Mouse (Mus musculus): Measurements from ENCODE around the gene Cd33.

Cd33 gene

DNA sequence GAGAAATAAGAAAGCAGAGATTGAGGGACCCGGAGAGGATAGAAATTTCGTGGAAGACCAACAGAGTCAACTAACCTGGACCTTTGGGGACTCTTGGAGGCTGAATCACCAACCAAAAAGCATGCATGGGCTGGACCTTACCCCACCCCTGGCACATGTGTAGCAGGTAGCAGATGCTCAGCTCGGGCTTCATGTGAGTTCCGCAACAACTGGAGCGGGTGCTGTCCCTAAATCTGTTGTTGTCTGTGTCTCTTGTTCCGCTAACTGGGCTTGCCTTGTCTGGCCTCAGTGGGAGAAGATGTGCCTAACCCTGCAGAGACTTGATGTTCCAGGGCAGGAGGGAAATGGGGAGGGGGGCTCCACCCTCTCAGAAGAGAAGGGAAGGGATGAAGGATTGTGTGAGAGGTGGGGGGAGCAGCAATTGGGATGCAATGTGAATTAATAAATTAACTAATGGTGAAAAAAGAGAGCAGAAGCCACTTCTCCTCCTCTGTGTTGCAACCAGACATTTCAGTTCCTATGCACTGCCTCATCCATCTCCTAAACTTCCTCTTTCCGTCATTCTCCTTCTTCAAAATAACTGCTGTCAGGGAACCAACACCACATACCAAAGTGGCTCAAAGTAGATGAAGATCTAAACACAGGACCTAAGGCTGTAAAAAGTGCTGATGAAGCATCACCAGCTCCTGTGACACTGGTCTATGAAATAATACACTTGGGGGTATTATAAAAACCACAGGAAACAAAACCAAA, at the start of gene Cd33:
Gene Cd33, minus strand, starts transcription at position 204 of the 753 bp plus-strand sequence.
- no peak for DNase-seq (ENCODE audit: extremely low read depth, insufficient read length, low spot score)

- DNase-seq (ENCODE audit: extremely low read depth, insufficient read length, low spot score): no peak
Measured at GRCm38 (mm10) chr7:43584790-43585189, 40.6 kb upstream of the Cd33 start.

DNA sequence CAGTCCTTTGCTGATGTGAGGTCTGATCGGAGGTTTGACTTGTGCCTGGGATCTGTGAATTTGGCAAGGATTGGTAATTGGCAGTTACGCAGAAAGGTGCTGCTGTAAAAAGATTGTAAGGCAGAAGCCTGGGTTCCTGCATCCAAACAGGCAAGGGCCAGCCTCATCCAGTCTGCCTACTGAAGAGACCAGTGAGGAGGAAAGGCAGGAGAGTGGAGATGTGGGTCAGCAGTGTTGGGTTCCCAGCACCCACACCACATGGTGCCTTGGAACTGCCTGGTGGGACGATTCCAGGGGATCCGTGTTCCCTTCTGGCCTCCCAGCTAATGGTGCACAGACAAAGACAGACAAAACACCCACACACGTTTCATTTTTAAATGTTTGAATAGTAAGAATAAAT, 36.3 kb upstream of the Cd33 start:
- DNase-seq (ENCODE audit: extremely low read depth, insufficient read length, low spot score): no peak

GRCm38 (mm10) chr7:43579440-43580171, 35.4 kb upstream of the Cd33 start, which contains the start of gene Zfp719:
Gene Zfp719 (plus strand): TSS chr7:43579610.
- peak; percentile 88 for DNase-seq (ENCODE audit: extremely low read depth, insufficient read length, low spot score)

DNA sequence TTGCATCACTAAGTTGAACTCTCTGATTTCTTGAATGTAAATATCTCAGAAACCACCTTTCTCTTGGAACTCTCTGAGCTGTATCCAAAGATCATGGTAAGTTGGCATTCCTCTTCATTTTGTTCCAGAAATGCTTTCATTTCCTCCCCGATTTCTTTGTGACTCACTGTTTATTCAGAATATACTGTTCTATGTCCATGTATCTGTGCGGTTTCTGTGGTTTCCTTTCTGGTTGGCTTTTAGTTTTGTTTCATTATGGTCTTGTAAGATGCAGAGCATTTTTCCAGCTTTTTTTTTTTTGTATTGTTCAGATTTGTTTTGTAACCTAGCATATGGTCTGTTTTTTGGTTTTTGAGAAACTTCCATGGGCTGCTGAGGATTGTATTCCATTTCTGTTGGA, 27.0 kb upstream of the Cd33 start:
- peak; percentile 40 for DNase-seq (ENCODE audit: extremely low read depth, insufficient read length, low spot score)

DNA sequence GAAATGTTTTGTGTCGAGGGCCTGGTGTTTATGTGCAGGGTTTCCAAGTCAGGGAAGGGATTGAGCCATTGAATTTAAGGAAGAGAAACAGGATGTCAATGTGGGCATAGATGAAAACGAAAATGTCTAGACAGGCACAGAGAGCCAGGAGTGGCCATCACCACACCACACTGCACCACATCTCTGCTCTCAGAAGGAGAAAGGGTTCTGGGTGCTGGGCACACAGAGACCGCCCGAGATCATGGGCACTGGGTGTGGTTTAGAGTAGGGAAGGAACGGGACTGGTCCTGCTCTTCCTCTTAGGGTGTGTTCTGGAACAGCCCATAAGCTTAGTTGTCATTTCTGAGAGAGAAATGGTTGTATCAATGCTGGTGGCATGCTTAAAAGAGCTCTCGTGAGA, 19.1 kb upstream of the Cd33 start:
- DNase-seq (ENCODE audit: extremely low read depth, insufficient read length, low spot score): no peak

GRCm38 (mm10) chr7:43562651-43563070, 18.4 kb upstream of the Cd33 start:
- DNase-seq (ENCODE audit: extremely low read depth, insufficient read length, low spot score): no peak

- DNase-seq (ENCODE audit: extremely low read depth, insufficient read length, low spot score): peak; percentile 80
Measured at GRCm38 (mm10) chr7:43562006-43562633, 17.9 kb upstream of the Cd33 start, which contains the start of gene Zfp658. Gene Zfp658 (plus strand): TSS chr7:43562256.

DNA sequence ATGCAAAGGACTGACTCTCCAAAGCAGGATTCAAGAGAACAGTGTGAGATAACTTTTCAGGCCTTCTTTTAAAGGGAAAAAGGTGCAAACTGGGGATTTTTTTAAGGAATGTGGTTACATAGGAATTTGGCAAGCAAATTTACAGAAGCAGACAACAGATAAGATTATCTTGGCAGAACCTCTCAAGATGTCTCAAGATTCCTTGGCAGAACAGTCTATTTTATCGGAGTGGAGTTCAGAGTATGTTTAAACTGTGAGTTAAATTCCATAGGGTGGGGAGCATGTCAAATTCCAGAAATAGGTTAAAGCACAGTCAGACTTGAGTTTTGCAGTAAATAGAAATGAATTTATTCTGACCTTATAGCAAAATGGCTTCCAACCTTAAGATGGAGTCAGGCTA, 12.7 kb upstream of the Cd33 start:
- no peak for DNase-seq (ENCODE audit: extremely low read depth, insufficient read length, low spot score)

DNA sequence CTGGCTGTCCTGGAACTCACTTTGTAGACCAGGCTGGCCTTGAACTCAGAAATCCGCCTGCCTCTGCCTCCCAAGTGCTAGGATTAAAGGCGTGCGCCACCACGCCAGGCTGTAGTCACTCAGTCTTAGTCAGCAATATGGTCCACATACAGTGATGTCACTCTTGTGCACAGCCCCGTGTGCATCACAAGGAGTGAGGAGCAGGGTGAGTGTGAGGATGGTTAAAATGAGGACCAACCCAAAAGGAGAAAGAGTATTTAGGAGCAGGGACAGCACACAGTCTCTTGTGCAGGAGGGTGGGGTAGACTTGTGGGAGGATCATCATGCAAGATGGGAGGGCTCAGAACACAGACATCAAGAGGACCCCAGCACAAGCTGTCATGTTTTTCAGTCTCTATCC, 11.1 kb upstream of the Cd33 start:
- DNase-seq (ENCODE audit: extremely low read depth, insufficient read length, low spot score): peak; percentile 16

DNA sequence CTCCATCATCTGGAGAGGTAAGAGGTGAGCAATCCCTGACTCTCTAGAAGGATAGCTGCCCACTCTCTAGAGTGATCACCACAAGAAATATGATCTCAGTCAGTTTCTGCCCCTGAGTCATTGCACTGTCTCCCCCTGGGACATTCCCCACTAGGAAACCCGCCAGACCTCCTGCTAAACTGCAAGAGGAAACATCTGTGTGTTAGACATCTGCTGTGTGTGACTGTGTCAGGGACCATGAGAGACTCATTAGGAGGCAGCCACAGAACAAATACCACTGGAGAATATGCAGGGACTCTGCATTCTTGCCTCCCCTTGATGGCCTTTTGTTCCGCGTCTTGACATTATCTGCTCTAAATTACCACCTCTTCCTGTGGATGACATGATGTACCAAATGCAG, 10.3 kb upstream of the Cd33 start:
- DNase-seq (ENCODE audit: extremely low read depth, insufficient read length, low spot score): peak; percentile 75

DNA sequence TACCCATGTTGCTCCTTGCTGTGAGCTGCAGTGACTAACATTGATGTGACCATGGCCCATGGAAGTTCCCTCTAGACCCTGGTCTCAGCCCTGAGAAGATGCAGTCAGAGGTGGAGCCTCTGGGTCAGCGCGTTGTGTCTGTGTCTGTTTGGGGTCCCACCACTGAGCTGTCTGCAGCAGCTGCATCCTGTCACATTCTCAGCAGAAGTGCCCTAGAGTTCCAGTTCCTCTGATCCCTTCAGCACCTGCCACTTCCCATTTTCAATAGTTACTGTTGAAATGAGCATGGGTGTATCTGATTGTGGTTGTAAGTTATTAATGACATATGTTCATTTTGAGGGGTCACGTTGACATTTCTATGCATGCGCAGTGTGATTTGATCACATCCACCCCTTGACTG, 8.9 kb upstream of the Cd33 start:
- DNase-seq (ENCODE audit: extremely low read depth, insufficient read length, low spot score): no peak

DNA sequence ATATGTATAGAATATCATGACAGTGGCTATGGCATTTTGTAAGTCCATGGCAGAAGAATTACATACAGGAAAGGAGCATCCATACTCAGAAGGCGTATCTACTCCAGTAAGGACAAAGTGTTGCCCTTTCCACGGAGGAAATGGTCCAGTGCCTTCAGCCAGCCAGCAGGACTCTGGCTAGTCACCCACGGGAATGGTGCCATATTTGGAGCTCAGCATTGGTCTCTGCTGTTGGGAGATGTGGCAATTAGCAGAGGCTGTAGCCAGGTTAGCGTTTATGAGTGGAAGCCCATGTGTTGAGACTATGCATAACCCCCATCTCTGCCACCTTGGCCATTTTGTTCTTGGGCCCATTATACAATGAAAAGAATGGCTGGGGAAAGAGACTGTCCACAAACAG, 4.0 kb upstream of the Cd33 start:
- DNase-seq (ENCODE audit: extremely low read depth, insufficient read length, low spot score): no peak

- no peak for DNase-seq (ENCODE audit: extremely low read depth, insufficient read length, low spot score)
Measured at GRCm38 (mm10) chr7:43547666-43548065, 3.4 kb upstream of the Cd33 start.

DNA sequence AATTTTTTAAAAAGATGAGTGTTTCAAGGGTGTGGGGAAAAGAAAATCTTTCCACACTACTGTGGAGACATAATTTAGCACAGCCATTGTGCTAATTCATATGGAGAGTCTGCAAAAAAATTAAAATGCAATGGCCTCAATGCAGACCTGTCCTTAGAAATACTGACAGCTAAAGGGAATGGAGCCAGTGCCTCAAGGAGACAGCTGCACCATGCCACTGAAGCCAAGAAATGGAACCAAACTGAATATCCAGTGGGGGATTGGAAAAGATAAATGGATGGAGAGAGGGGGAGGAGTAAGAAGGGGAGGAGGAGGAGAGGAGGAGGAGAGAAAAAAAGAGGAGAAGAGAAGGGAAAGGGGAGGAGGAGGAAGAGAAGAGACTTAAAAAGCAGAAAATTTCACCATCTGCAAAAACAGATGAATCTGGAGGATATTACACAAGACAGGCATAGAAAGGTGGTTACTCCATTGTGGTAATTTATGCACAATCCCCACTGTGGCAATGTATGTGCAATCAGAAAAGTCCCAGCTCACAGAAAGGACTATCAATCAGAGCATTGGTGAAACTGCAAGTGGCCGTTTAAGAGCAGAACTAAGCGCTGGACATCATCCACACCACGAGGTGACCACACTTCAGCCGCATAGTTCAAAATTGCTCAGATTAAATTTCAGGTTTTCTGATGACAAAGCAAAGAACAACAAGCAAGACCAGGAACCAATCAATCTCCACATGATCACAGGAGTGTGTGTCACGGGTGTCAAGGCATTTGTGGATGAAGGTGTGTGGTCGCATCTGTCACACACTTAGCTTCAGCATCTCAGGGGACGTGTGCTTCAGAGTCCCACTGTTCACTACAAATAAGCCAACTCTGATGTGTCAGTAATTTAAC, 1.7 kb upstream of the Cd33 start:
- peak; percentile 18 for DNase-seq (ENCODE audit: extremely low read depth, insufficient read length, low spot score)

GRCm38 (mm10) chr7:43538524-43538923, 5.7 kb downstream of the Cd33 start:
- DNase-seq (ENCODE audit: extremely low read depth, insufficient read length, low spot score): no peak

GRCm38 (mm10) chr7:43532936-43533505, 11.2 kb downstream of the Cd33 start:
- no peak for DNase-seq (ENCODE audit: extremely low read depth, insufficient read length, low spot score)

DNA sequence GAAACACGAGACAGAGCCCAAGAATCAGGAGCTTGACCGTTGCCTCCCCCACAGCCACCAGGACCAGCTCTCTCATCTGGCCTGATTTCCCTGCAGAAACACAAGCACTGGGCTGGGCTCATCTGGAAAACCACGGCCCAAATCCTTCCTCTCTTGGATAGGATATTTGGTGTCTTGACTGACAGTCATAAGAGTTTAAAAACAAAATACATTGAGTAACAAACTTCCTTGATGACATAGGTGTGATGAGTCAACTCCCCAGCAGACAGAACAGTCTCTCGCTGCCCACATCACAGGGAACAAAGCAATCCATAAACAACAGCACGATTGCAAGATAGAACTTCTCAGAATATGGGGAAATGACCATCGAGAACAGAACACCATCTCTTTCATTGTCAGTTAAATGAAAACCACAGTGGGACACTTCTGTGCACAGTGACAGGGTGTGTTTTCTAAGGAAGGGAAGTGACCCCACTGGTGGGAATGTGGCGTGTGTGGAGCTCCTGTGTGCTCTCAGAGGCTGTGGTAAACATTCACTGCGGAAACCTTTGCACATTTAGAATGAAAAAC, 13.9 kb downstream of the Cd33 start:
- DNase-seq (ENCODE audit: extremely low read depth, insufficient read length, low spot score): no peak

GRCm38 (mm10) chr7:43525313-43525712, 18.9 kb downstream of the Cd33 start:
- no peak for DNase-seq (ENCODE audit: extremely low read depth, insufficient read length, low spot score)

- no peak for DNase-seq (ENCODE audit: extremely low read depth, insufficient read length, low spot score)
Measured at GRCm38 (mm10) chr7:43522776-43523175, 21.5 kb downstream of the Cd33 start.

Measured in 3134 (cell line).